Mouse (Mus musculus) myocyte (in vitro differentiated cells): ENCODE measurements around the gene St5.

Source experiments
- E2F4 ChIP-seq: IDR thresholded peaks from one replicate; pipeline ENCODE4 v1.6.1; 2011; ENCODE audit warnings: mild to moderate bottlenecking, control low read depth, moderate library complexity; ENCODE audit not compliant: insufficient read depth
- POLR2A ChIP-seq: IDR thresholded peaks from one replicate; pipeline ENCODE4 v1.6.1; 2011; ENCODE audit warnings: low read depth, mild to moderate bottlenecking, control low read depth, moderate library complexity; ENCODE audit not compliant: insufficient read length
- TCF12 ChIP-seq: IDR thresholded peaks from one replicate; pipeline ENCODE4 v1.6.1; 2011; ENCODE audit warnings: mild to moderate bottlenecking, control low read depth; ENCODE audit not compliant: poor library complexity, insufficient read depth, severe bottlenecking
- USF1 ChIP-seq: IDR thresholded peaks from one replicate; pipeline ENCODE4 v1.6.1; 2011; ENCODE audit warnings: low read depth, mild to moderate bottlenecking, control low read depth, moderate library complexity

- no peak for TF ChIP-seq E2F4
- TF ChIP-seq POLR2A: no peak
- TF ChIP-seq USF1: no peak
- no peak for TF ChIP-seq TCF12
Measured at GRCm38 (mm10) chr7:109562676-109563075, 140.7 kb downstream of the St5 start.
